Mouse (Mus musculus) ES-Bruce4 (cell line): ENCODE results near the gene Uvrag. TPM values are rescaled to one million over a fixed set of nuclear protein-coding genes. Genes with fewer than 3 reads are reported as not detected.

Source experiments
- H3K27ac ChIP-seq: 2 replicates; pipeline ENCODE4 v1.5.1; 2012; ENCODE audit warnings: low read length, inconsistent platforms; ENCODE audit not compliant: insufficient read depth
- H3K27me3 ChIP-seq: 2 replicates; pipeline ENCODE4 v1.6.1; 2012; ENCODE audit warnings: mild to moderate bottlenecking, low read length, inconsistent platforms; ENCODE audit not compliant: control insufficient read depth, poor library complexity, insufficient read depth, severe bottlenecking
- H3K36me3 ChIP-seq: 2 replicates; pipeline ENCODE4 v1.6.1; 2012; ENCODE audit warnings: inconsistent platforms, mild to moderate bottlenecking, low read length, moderate library complexity; ENCODE audit not compliant: control insufficient read depth, poor library complexity, insufficient read depth, severe bottlenecking
- H3K4me1 ChIP-seq: one replicate; pipeline ENCODE4 v1.8.1; 2011; ENCODE audit warnings: low read length; ENCODE audit not compliant: control insufficient read depth, insufficient read depth
- H3K4me3 ChIP-seq: 2 replicates; pipeline ENCODE4 v1.5.1; 2011; ENCODE audit warnings: low read depth, mild to moderate bottlenecking, low read length
- H3K9ac ChIP-seq: 2 replicates; pipeline ENCODE4 v1.6.1; 2012; ENCODE audit warnings: low read depth, mild to moderate bottlenecking, inconsistent platforms; ENCODE audit not compliant: poor library complexity, severe bottlenecking
- H3K9me3 ChIP-seq: replicated peaks from 2 replicates; pipeline ENCODE4 v1.6.1; 2012; ENCODE audit warnings: mild to moderate bottlenecking, low read length, inconsistent platforms; ENCODE audit not compliant: control insufficient read depth, poor library complexity, insufficient read depth, severe bottlenecking
- CTCF ChIP-seq: IDR thresholded peaks from one replicate; pipeline ENCODE4 v1.8.1; 2011; ENCODE audit warnings: low read depth, low read length
- EP300 ChIP-seq: IDR thresholded peaks from 2 replicates; pipeline ENCODE4 v1.6.1; 2011; ENCODE audit warnings: low read depth, low read length; ENCODE audit not compliant: insufficient read depth
- POLR2A ChIP-seq: IDR thresholded peaks from one replicate; pipeline ENCODE4 v1.8.1; 2011; ENCODE audit warnings: low read length; ENCODE audit not compliant: insufficient read depth
- polyA plus RNA-seq: library from polyadenylated mRNA; stranded (reverse); fragments of >200 nt; gene quantifications from 2 replicates; pipeline ENCODE4 v1.2.4, GENCODE M21; 2011; ENCODE audit warnings: low read depth; ENCODE audit not compliant: missing spikeins, insufficient read depth, insufficient read length

Gene Uvrag
- polyA plus RNA-seq, 1 experiment, result 16.9 TPM

GRCm38 (mm10) chr7:99091915-99092645 lies 48.9 kb downstream of the Uvrag start:
- no peaks in the 10 kb centered on the region for H3K27me3 ChIP-seq
- H3K4me1 ChIP-seq, result no peaks in the 10 kb centered on the region
- H3K27ac ChIP-seq, result no peak overlapping the region
- no peaks in the 10 kb centered on the region for H3K36me3 ChIP-seq
- no peak for TF ChIP-seq POLR2A
- no peak for TF ChIP-seq EP300
- no peak for TF ChIP-seq CTCF
- no peak overlapping the region for H3K9ac ChIP-seq
- peak overlapping the region; percentile 25 for H3K4me3 ChIP-seq
- H3K9me3 ChIP-seq, result no peaks in the 10 kb centered on the region

DNA sequence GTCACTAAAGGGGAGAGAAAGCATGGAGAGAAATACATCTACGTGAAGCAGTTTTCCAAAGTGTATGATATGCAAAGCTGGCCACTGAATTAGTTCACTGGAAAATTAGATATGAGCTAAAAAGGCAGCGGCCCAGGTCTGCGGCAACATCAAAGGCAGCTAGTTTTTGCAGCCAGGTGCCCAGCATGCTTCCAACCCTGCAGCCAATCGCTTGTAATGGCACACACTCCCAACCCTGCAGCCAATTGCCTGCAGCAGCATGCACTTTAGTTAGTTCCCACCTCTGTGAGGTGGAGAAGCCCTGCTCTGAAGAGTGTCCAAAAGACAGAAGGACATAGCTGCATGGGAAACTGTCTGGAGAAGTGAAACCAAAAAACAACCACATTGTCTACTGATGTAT lies 51.2 kb downstream of the Uvrag start:
- no peaks in the 10 kb centered on the region for H3K4me1 ChIP-seq
- H3K27me3 ChIP-seq, result no peaks in the 10 kb centered on the region
- no peak overlapping the region for H3K4me3 ChIP-seq
- no peak for TF ChIP-seq EP300
- TF ChIP-seq CTCF, result no peak
- TF ChIP-seq POLR2A, result no peak
- no peak overlapping the region for H3K9ac ChIP-seq
- H3K9me3 ChIP-seq, result no peaks in the 10 kb centered on the region
- H3K27ac ChIP-seq, result no peak overlapping the region
- H3K36me3 ChIP-seq, result no peaks in the 10 kb centered on the region

DNA sequence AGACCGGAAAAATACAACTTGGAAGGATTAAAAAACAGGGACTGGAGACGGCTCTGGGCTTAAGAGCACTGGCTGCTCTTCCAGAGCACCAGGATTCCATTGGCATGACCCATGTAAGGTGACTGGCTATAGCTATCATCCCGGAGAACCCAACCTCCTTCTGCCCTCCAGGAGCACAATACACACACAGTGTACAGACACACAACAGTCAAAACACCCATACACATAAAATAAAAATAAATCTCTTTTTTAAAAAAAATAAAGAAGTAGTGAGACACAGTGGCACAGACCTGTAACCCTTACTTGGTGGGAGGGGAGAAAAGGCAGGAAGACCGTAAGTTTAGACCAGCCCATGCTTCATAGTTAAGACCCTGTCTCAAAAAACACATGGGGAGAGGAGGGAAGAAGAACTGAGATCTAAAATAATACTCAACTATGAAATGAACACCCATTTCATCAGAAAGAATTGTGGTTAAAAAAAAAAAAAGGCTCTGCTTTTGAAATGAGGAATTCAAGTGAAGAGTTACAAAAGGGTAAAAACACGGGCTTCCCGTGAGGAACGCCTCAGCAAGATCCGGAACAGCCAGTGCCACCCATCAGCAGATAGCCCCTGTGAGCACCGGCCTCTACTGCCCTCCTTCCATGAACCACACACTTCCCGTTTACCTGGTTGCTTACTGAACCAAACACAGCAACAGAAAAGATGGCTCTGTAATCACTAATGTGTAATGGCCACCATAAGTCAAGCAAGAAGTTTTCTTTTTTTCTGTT lies 52.2 kb downstream of the Uvrag start:
- H3K9ac ChIP-seq, result no peak overlapping the region
- no peak overlapping the region for H3K4me3 ChIP-seq
- no peaks in the 10 kb centered on the region for H3K27me3 ChIP-seq
- no peaks in the 10 kb centered on the region for H3K36me3 ChIP-seq
- TF ChIP-seq CTCF, result no peak
- no peak for TF ChIP-seq EP300
- no peak for TF ChIP-seq POLR2A
- H3K27ac ChIP-seq, result no peak overlapping the region
- H3K9me3 ChIP-seq, result no peaks in the 10 kb centered on the region
- H3K4me1 ChIP-seq, result no peaks in the 10 kb centered on the region

GRCm38 (mm10) chr7:99087581-99087980 lies 53.4 kb downstream of the Uvrag start:
- TF ChIP-seq EP300 (no peak), CTCF (no peak), POLR2A (no peak)

GRCm38 (mm10) chr7:99086646-99087443 lies 54.1 kb downstream of the Uvrag start:
- Histone ChIP-seq H3K36me3 (no peaks in the 10 kb centered on the region), H3K4me1 (no peaks in the 10 kb centered on the region), H3K27me3 (no peaks in the 10 kb centered on the region), H3K4me3 (no peak overlapping the region), H3K9me3 (no peaks in the 10 kb centered on the region), H3K27ac (no peak overlapping the region), H3K9ac (no peak overlapping the region)
- TF ChIP-seq CTCF (no peak), EP300 (no peak), POLR2A (no peak)

More at GRCm38 (mm10) chr7:99087581-99087980, 53.4 kb downstream of the Uvrag start:
- Histone ChIP-seq H3K9ac (no peak overlapping the region), H3K36me3 (no peaks in the 10 kb centered on the region), H3K9me3 (no peaks in the 10 kb centered on the region), H3K27ac (no peak overlapping the region), H3K27me3 (no peaks in the 10 kb centered on the region), H3K4me1 (no peaks in the 10 kb centered on the region), H3K4me3 (no peak overlapping the region)
